Mouse (Mus musculus): ENCODE measurements around the gene Nmnat2. TPM values are rescaled to one million over a fixed set of nuclear protein-coding genes. Genes with fewer than 3 reads are reported as not detected.

Gene Nmnat2
- total RNA-seq, 2 experiments from 2014 or later: 0.99 to 1.9 TPM

GRCm38 (mm10) chr1:153157021-153157623, 202.3 kb downstream of the Nmnat2 start:
- no peak for DNase-seq (ENCODE audit: low spot score in 2 of 2)

GRCm38 (mm10) chr1:153159137-153159536, 204.3 kb downstream of the Nmnat2 start:
- no peak for DNase-seq (ENCODE audit: low spot score in 2 of 2)

DNA sequence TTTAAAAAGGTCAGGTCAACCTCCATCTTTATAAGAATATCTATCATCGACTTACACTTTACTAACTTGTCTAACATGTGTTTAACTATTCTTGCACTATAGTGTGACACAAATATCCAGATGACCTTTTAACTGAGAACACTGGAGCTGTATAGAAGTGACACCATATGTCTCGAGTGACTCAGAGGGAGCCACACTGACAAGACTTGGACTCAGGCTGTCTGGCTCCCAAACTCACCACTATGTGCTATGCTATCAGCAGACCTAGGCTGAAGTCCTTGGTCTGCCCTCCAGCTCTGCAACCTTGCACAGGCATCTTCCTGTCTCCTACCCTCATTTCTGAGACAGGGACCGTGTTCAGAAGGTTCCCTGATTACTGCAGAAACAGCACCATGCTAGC, 209.0 kb downstream of the Nmnat2 start:
- no peak for DNase-seq (ENCODE audit: low spot score in 2 of 2)

DNA sequence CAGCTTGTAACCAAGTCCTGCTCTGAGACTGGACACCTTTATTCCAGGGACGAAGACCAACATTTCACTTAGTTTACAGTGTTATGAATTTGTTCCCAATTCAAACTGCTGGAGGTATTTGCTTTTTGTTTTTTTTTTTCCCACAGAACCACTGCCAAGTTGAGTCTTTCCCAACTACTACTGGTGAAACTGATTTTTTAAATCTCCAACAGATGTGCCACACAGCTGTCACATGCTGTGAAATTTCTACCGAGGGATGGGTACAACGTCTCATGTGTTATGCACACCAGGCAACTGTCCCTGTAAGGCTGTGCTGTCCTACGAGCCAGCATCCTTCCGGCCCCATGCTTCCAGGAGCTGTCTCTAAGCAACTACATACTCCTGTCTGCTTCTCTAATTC, 213.5 kb downstream of the Nmnat2 start:
- DNase-seq (ENCODE audit: low spot score in 2 of 2): no peak

Other genes with a start within 250 kb of the Nmnat2 start
- not detected for gene Apobec4, start 204.4 kb upstream of the Nmnat2 start, total RNA-seq (2021)
- 10 to 100 TPM; 15.5 to 31.2 TPM for gene Rgl1, start 188.6 kb upstream of the Nmnat2 start, total RNA-seq (2021)
- 100 to 1,000 TPM in 1 of 2 experiments, 10 to 100 TPM in 1; 79.9 to 107 TPM for gene Arpc5, start 188.5 kb upstream of the Nmnat2 start, total RNA-seq (2021)
- 10 to 100 TPM in 1 of 2 experiments, 1 to 10 TPM in 1; 7.0 to 11.5 TPM for gene Ncf2, start 154.8 kb upstream of the Nmnat2 start, total RNA-seq (2021)
- gene Smg7, start 52.3 kb upstream of the Nmnat2 start, total RNA-seq (2021): 10 to 100 TPM; 65.8 to 73.8 TPM
- 1 to 10 TPM in 1 of 2 experiments, under 1 TPM in 1; 0.66 to 1.8 TPM for gene Lamc2, start 231.5 kb downstream of the Nmnat2 start, total RNA-seq (2021)